Mouse (Mus musculus) MEL (cell line): ENCODE measurements at regions not wholly inside any gene's neighbourhood (a gene's known extent, or its start where the extent isn't known, plus 50 kb on each side); places are given as distances from the start of the nearest gene placed in this dataset.

Experiments used
- DNase-seq: peaks from one replicate; pipeline ENCODE4 v3.0.0; 2011; ENCODE audit warnings: low read depth, low spot score
- H3K27ac ChIP-seq: 2 replicates; pipeline ENCODE4 v1.5.1; 2012; ENCODE audit warnings: low read depth, mild to moderate bottlenecking, control low read depth, low read length, moderate library complexity; ENCODE audit not compliant: control insufficient read depth
- H3K27me3 ChIP-seq, 2 experiments: fragments of 150-350 bp in 1 of 2; sonication (generic) in 1 of 2; 2 replicates each; pipeline ENCODE4 v1.6.1; 2012; ENCODE audit warnings: low read length in 2 of 2, mild to moderate bottlenecking in 2 of 2, improper control_type of control experiment in 1 of 2, moderate library complexity in 1 of 2; ENCODE audit not compliant: insufficient read depth in 2 of 2, control insufficient read depth in 1 of 2
- H3K36me3 ChIP-seq, 2 experiments: 2 replicates each; pipeline ENCODE4 v1.6.1; 2012 to 2014; ENCODE audit warnings: low read length in 2 of 2, improper control_type of control experiment in 1 of 2, inconsistent platforms in 1 of 2, mild to moderate bottlenecking in 1 of 2; ENCODE audit not compliant: insufficient read depth in 2 of 2, control insufficient read depth in 1 of 2
- H3K4me1 ChIP-seq, 2 experiments: fragments of 150-350 bp in 1 of 2; sonication (generic) in 1 of 2; 2 replicates each; pipeline ENCODE4 v1.6.1; 2012; ENCODE audit warnings: low read length in 2 of 2, improper control_type of control experiment in 1 of 2, mild to moderate bottlenecking in 1 of 2; ENCODE audit not compliant: insufficient read depth in 2 of 2, control insufficient read depth in 1 of 2
- H3K4me3 ChIP-seq, 2 experiments: fragments of 150-350 bp in 1 of 2; sonication (generic) in 1 of 2; 2 replicates each; pipeline ENCODE4 v1.5.1; 2012; ENCODE audit warnings: low read depth in 2 of 2, low read length in 2 of 2, mild to moderate bottlenecking in 2 of 2, moderate library complexity in 2 of 2, control low read depth in 1 of 2, improper control_type of control experiment in 1 of 2; ENCODE audit not compliant: control insufficient read depth in 1 of 2, insufficient read depth in 1 of 2
- H3K79me2 ChIP-seq: 2 replicates; pipeline ENCODE4 v1.6.1; 2012; ENCODE audit warnings: mild to moderate bottlenecking, low read length, moderate library complexity; ENCODE audit not compliant: control insufficient read depth, poor library complexity, insufficient read depth
- H3K9ac ChIP-seq: 2 replicates; pipeline ENCODE4 v1.6.1; 2012; ENCODE audit warnings: low read depth, mild to moderate bottlenecking, control low read depth, low read length, moderate library complexity; ENCODE audit not compliant: control insufficient read depth, poor library complexity, severe bottlenecking
- H3K9me3 ChIP-seq: fragments of 150-350 bp; sonication (generic); replicated peaks from 2 replicates; pipeline ENCODE4 v1.6.1; 2012; ENCODE audit warnings: mild to moderate bottlenecking, low read length, improper control_type of control experiment, moderate library complexity; ENCODE audit not compliant: insufficient read depth
- BHLHE40 ChIP-seq: IDR thresholded peaks from 2 replicates; pipeline ENCODE4 v1.6.1; 2012; ENCODE audit warnings: low read depth, mild to moderate bottlenecking, inconsistent platforms, low read length, improper control_type of control experiment, borderline replicate concordance
- CHD2 ChIP-seq: IDR thresholded peaks from 2 replicates; pipeline ENCODE4 v1.6.1; 2011; ENCODE audit warnings: low read length, improper control_type of control experiment
- CTCF ChIP-seq, 3 experiments: IDR thresholded peaks in 2 of 3; conservative IDR thresholded peaks in 1 of 3; 2 replicates each; pipeline ENCODE4 v1.5.1; 2011 to 2012; ENCODE audit warnings: low read length in 3 of 3, low read depth in 2 of 3, mild to moderate bottlenecking in 2 of 3, improper control_type of control experiment in 1 of 3, inconsistent platforms in 1 of 3, mixed read lengths in 1 of 3, moderate library complexity in 1 of 3; ENCODE audit not compliant: control insufficient read depth in 1 of 3, insufficient read depth in 1 of 3, poor library complexity in 1 of 3, severe bottlenecking in 1 of 3
- ETS1 ChIP-seq: IDR thresholded peaks from 2 replicates; pipeline ENCODE4 v1.6.1; 2012; ENCODE audit warnings: low read depth, mild to moderate bottlenecking, inconsistent platforms, low read length, improper control_type of control experiment, moderate library complexity
- HCFC1 ChIP-seq: IDR thresholded peaks from 2 replicates; pipeline ENCODE4 v1.6.1; 2012; ENCODE audit warnings: low read depth, mild to moderate bottlenecking, inconsistent platforms, low read length, improper control_type of control experiment, moderate library complexity
- JUND ChIP-seq: IDR thresholded peaks from 2 replicates; pipeline ENCODE4 v1.6.1; 2011; ENCODE audit warnings: low read depth, mild to moderate bottlenecking, improper control_type of control experiment, low read length
- KAT2A ChIP-seq: conservative IDR thresholded peaks from 2 replicates; pipeline ENCODE4 v1.6.1; 2012; ENCODE audit warnings: low read depth, low read length, improper control_type of control experiment, inconsistent platforms
- MYB ChIP-seq: IDR thresholded peaks from 2 replicates; pipeline ENCODE4 v1.6.1; 2011; ENCODE audit warnings: mild to moderate bottlenecking, low read depth, low read length, improper control_type of control experiment
- MYC ChIP-seq: IDR thresholded peaks from 2 replicates; pipeline ENCODE4 v1.6.1; 2011; ENCODE audit warnings: low read depth, mild to moderate bottlenecking, low read length, improper control_type of control experiment, moderate library complexity
- NELFE ChIP-seq: IDR thresholded peaks from 2 replicates; pipeline ENCODE4 v1.6.1; 2011; ENCODE audit warnings: low read depth, low read length, improper control_type of control experiment
- RCOR1 ChIP-seq: IDR thresholded peaks from 2 replicates; pipeline ENCODE4 v1.6.1; 2012; ENCODE audit warnings: low read depth, mild to moderate bottlenecking, inconsistent platforms, low read length, improper control_type of control experiment
- SMC3 ChIP-seq: IDR thresholded peaks from 2 replicates; pipeline ENCODE4 v1.6.1; 2011; ENCODE audit warnings: low read depth, low read length, improper control_type of control experiment
- TAL1 ChIP-seq: IDR thresholded peaks from 2 replicates; pipeline ENCODE4 v1.6.1; 2012; ENCODE audit warnings: mild to moderate bottlenecking, inconsistent platforms, low read length, moderate library complexity, mixed read lengths
- TCF12 ChIP-seq: IDR thresholded peaks from 2 replicates; pipeline ENCODE4 v1.6.1; 2014; ENCODE audit warnings: low read depth, mild to moderate bottlenecking, inconsistent platforms, low read length, improper control_type of control experiment, moderate library complexity
- UBTF ChIP-seq: IDR thresholded peaks from 2 replicates; pipeline ENCODE4 v1.6.1; 2012; ENCODE audit warnings: low read depth, mild to moderate bottlenecking, inconsistent platforms, low read length, improper control_type of control experiment, moderate library complexity, borderline replicate concordance; ENCODE audit not compliant: insufficient read depth
- USF1 ChIP-seq: IDR thresholded peaks from 2 replicates; pipeline ENCODE4 v1.6.1; 2014; ENCODE audit warnings: low read depth, mild to moderate bottlenecking, inconsistent platforms, low read length, improper control_type of control experiment, moderate library complexity
- ZC3H11A ChIP-seq: IDR thresholded peaks from 2 replicates; pipeline ENCODE4 v1.6.1; 2012; ENCODE audit warnings: low read depth, mild to moderate bottlenecking, inconsistent platforms, low read length, improper control_type of control experiment
- ZMIZ1 ChIP-seq: IDR thresholded peaks from 2 replicates; pipeline ENCODE4 v1.6.1; 2012; ENCODE audit warnings: low read depth, mild to moderate bottlenecking, inconsistent platforms, low read length, improper control_type of control experiment, moderate library complexity
- ZNF384 ChIP-seq: IDR thresholded peaks from 2 replicates; pipeline ENCODE4 v1.6.1; 2012; ENCODE audit warnings: low read depth, mild to moderate bottlenecking, inconsistent platforms, low read length, improper control_type of control experiment

DNA sequence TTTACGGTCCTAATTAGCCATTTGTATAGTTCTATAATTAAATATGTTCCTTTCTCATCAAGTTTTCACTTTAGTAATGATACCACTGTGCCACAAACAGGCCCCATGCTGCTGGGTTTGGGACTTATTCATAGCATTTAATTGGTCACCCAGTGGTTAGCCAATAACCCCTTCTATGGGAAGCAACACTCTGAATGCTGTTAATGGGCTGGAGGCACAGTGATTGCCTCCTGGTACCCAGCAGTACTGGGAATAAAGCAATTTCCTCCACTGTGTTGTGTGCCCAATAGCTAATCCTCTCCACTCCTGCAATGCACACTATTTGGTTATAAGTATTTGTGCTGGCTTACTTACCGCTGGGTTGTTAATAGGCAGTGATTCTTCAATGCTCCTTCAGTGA lies 453.7 kb upstream of the Rorb start:
- no peak overlapping the region for H3K9ac ChIP-seq
- no peaks in the 10 kb centered on the region for H3K9me3 ChIP-seq
- DNase-seq = no peak
- H3K36me3 ChIP-seq = no peaks in the 10 kb centered on the region
- H3K79me2 ChIP-seq = no peaks in the 10 kb centered on the region
- no peak overlapping the region for H3K27ac ChIP-seq
- no peak for TF ChIP-seq ZMIZ1
- no peak for TF ChIP-seq MYC
- no peak for TF ChIP-seq CTCF (IDR thresholded peaks at IDR 0.05 in 2 of 3, conservative IDR thresholded peaks at IDR 0.05 in 1 of 3; ENCODE audit: control insufficient read depth in 1 of 3, insufficient read depth in 1 of 3, low read depth in 2 of 3, low read length in 3 of 3, poor library complexity in 1 of 3, severe bottlenecking in 1 of 3)
- TF ChIP-seq TAL1 = no peak
- no peak for TF ChIP-seq NELFE
- no peak for TF ChIP-seq SMC3
- TF ChIP-seq ETS1 = no peak
- no peak for TF ChIP-seq USF1
- H3K27me3 ChIP-seq = no peaks in the 10 kb centered on the region
- no peak overlapping the region for H3K4me3 ChIP-seq
- no peaks in the 10 kb centered on the region for H3K4me1 ChIP-seq

DNA sequence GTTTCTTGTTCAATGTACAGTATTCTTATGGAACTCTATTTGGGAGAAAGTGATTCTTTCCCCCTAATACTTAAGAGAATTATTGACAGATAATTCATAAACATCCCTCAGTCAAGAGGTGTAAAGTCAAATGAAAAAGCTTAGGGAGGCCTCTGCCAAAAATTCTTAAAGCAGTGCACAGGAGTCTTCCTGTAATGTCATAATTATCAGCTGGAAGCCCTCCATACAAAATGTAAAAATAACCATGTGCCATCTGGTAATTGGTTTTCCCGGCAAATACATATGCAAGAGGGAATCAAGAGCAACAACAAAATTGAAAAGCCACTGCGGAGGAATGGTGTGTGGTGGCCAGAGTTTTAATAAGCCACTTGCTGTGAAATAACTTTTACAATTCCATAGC lies 424.1 kb upstream of the Rorb start:
- no peaks in the 10 kb centered on the region for H3K79me2 ChIP-seq
- no peak overlapping the region for H3K4me3 ChIP-seq
- DNase-seq = no peak
- H3K27ac ChIP-seq = no peak overlapping the region
- H3K4me1 ChIP-seq = no peaks in the 10 kb centered on the region
- no peaks in the 10 kb centered on the region for H3K36me3 ChIP-seq
- TF ChIP-seq KAT2A (no peak), NELFE (no peak), JUND (no peak), USF1 (no peak), RCOR1 (no peak), MYB (no peak), TCF12 (no peak), UBTF (no peak)
- H3K27me3 ChIP-seq = no peaks in the 10 kb centered on the region
- no peak overlapping the region for H3K9ac ChIP-seq
- no peaks in the 10 kb centered on the region for H3K9me3 ChIP-seq

DNA sequence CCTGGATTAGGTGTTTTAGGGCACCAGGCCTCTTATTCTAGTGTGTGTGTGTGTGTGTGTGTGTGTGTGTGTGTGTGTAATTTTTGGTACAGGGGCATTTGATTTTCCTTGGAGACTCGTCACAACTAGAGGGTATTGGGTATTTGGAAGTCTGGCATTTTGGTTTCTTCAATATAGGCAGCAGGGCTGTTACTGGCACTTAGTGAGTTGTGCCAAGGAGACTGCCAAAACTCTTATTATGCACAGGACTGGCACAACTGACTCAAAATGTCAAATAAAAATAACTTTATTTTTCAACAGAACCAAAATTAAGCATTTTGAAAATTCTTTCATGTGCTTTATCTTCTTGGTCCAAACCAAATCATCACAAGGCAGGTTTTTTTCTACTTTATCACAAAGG lies 413.2 kb upstream of the Rorb start:
- Histone ChIP-seq H3K4me3 (no peak overlapping the region), H3K27ac (no peak overlapping the region), H3K4me1 (no peaks in the 10 kb centered on the region), H3K79me2 (no peaks in the 10 kb centered on the region), H3K9me3 (no peaks in the 10 kb centered on the region), H3K36me3 (no peaks in the 10 kb centered on the region), H3K9ac (no peak overlapping the region), H3K27me3 (no peaks in the 10 kb centered on the region)
- TF ChIP-seq HCFC1 (no peak), BHLHE40 (no peak), CHD2 (no peak), ZNF384 (no peak), ZC3H11A (no peak), TAL1 (no peak)
- DNase-seq = no peak
